Comparison of ENCODE assay signal across 13 mouse cellular contexts in the genomic region with DNA sequence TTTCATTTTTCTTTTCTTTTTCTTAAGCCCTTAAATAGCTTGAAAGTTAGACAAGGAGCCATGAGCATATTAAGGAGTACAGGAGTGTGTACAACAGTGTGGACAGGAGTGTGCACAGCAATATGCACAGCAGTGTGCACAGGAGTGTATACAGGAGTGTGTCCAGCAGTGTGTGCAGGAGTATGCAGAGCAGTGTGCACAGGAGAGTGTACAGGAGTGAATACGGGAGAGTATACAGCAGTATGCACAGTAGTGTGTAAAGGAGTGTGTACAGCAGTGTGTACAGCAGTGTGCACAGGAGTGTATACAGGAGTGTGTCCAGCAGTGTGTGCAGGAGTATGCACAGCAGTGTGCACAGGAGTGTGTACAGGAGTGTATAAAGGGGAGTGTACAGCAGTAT.
"Had no signal": no experiment of that assay in that cellular context is flagged by ENCODE, and none has a peak within 500 bp of the region (broad histone marks: within the 10 kb centered on the region; RNA-seq: fewer than 3 reads in every experiment).

No protein-coding gene starts in this region.

- H3K4me2 ChIP-seq: limb, embryonic 15.5 days; liver, embryonic 12.5 days; lung, embryonic 14.5 days; stomach, embryonic 15.5 days had no signal

- H3K36me3 ChIP-seq: limb, embryonic 15.5 days; liver, embryonic 12.5 days; stomach, embryonic 15.5 days had no signal

- H3K27me3 ChIP-seq: limb, embryonic 15.5 days; liver, embryonic 12.5 days; stomach, embryonic 15.5 days had no signal

- H3K9me3 ChIP-seq: limb, embryonic 15.5 days; liver, embryonic 12.5 days; stomach, embryonic 15.5 days had no signal

- H3K4me3 ChIP-seq: layer of hippocampus, adult 2 months; limb, embryonic 15.5 days; liver, embryonic 12.5 days; stomach, embryonic 15.5 days had no signal

- H3K4me1 ChIP-seq: limb, embryonic 15.5 days; liver, embryonic 12.5 days; stomach, embryonic 15.5 days had no signal

- DNase-seq: kidney, adult 11 months; kidney, postnatal 10 days; kidney, postnatal 4 days; lung, embryonic 14.5 days; lung, postnatal 10 days; lung, postnatal 4 days; right cerebral cortex, postnatal 14 days; thymus, adult 2 months; thymus, postnatal 25 days had no signal

- H3K9ac ChIP-seq: limb, embryonic 15.5 days; liver, embryonic 12.5 days; lung, embryonic 14.5 days; stomach, embryonic 15.5 days had no signal

- ATAC-seq: liver, embryonic 12.5 days had no signal

- H3K27ac ChIP-seq: layer of hippocampus, adult 2 months; limb, embryonic 15.5 days; liver, embryonic 12.5 days; stomach, embryonic 15.5 days had no signal
